Mouse (Mus musculus) urinary bladder, postnatal 36 days (tissue): Measurements from ENCODE around the gene Ak3.
"Not testable (repeated sequence)": the region's sequence is repeated elsewhere in the genome, so short reads cannot be mapped to it uniquely, and the experiment has no call there.

Experiments
- DNase-seq, 2 experiments: peaks; one replicate each; pipeline ENCODE4 v3.0.0; 2022; ENCODE audit warnings: low spot score in 2 of 2, mixed read lengths in 1 of 2

Gene Ak3

GRCm38 (mm10) chr19:29044353-29044768 lies 3.4 kb downstream of the Ak3 start:
- no peak for DNase-seq

GRCm38 (mm10) chr19:29042647-29043046 lies 5.1 kb downstream of the Ak3 start:
- DNase-seq, result no peak

GRCm38 (mm10) chr19:29042143-29042542 lies 5.6 kb downstream of the Ak3 start:
- no peak for DNase-seq

- no peak for DNase-seq
Measured at GRCm38 (mm10) chr19:29040206-29040605, 7.6 kb downstream of the Ak3 start.

- no peak for DNase-seq
Measured at GRCm38 (mm10) chr19:29039334-29039733, 8.4 kb downstream of the Ak3 start.

GRCm38 (mm10) chr19:29037541-29037940 lies 10.2 kb downstream of the Ak3 start:
- no peak for DNase-seq

GRCm38 (mm10) chr19:29037026-29037425 lies 10.7 kb downstream of the Ak3 start:
- no peak for DNase-seq

GRCm38 (mm10) chr19:29032662-29033061 lies 15.1 kb downstream of the Ak3 start:
- DNase-seq, result no peak

- no peak for DNase-seq
Measured at GRCm38 (mm10) chr19:29031788-29032187, 16.0 kb downstream of the Ak3 start.

- peak in 1 of 2 experiments; percentile 30 for DNase-seq
Measured at GRCm38 (mm10) chr19:29024391-29024947, 23.3 kb downstream of the Ak3 start.

- DNase-seq, result no peak
Measured at GRCm38 (mm10) chr19:29021754-29022345, 25.9 kb downstream of the Ak3 start.

- no peak for DNase-seq
Measured at GRCm38 (mm10) chr19:29019647-29020046, 28.1 kb downstream of the Ak3 start.

GRCm38 (mm10) chr19:29016786-29017185 lies 31.0 kb downstream of the Ak3 start:
- DNase-seq, result no peak

GRCm38 (mm10) chr19:29016204-29016765 lies 31.5 kb downstream of the Ak3 start:
- no peak for DNase-seq

GRCm38 (mm10) chr19:29015410-29016203 lies 32.2 kb downstream of the Ak3 start:
- no peak for DNase-seq

- DNase-seq, result no peak
Measured at GRCm38 (mm10) chr19:29014466-29015055, 33.2 kb downstream of the Ak3 start.

- DNase-seq, result no peak
Measured at GRCm38 (mm10) chr19:29011355-29011990, 36.3 kb downstream of the Ak3 start.

GRCm38 (mm10) chr19:29009046-29009445 lies 38.7 kb downstream of the Ak3 start:
- no peak for DNase-seq

- no peak for DNase-seq
Measured at GRCm38 (mm10) chr19:29008069-29008706, 39.6 kb downstream of the Ak3 start.

GRCm38 (mm10) chr19:29000321-29000720 lies 47.4 kb downstream of the Ak3 start:
- DNase-seq, result not testable (repeated sequence)

- no peak for DNase-seq
Measured at GRCm38 (mm10) chr19:28997976-28998630, 49.7 kb downstream of the Ak3 start.
